Mouse (Mus musculus): ENCODE data around the gene Rac3.
"Not testable (repeated sequence)": the region's sequence is repeated elsewhere in the genome, so short reads cannot be mapped to it uniquely, and the experiment has no call there.

Gene Rac3

GRCm38 (mm10) chr11:120730331-120730870 lies 9.1 kb downstream of the Rac3 start:
- DNase-seq, result no peak

DNA sequence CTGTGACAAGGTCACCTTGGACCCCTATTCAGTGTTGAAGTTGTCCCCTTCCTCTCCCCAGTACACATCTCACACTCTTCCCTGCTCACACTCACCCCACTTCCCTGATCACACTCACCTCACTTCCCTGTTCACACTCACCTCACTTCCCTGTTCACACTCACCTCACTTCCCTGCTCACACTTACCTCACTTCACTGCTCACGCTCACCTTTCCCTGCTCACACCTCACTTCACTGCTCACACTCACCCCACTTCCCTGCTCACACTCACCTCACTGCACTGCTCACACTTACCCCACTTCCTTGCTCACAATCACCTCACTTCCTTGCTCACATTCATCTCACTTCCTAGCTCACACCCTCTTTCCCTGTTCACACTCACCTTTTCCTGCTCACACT lies 10.1 kb downstream of the Rac3 start:
- DNase-seq, result no peak

DNA sequence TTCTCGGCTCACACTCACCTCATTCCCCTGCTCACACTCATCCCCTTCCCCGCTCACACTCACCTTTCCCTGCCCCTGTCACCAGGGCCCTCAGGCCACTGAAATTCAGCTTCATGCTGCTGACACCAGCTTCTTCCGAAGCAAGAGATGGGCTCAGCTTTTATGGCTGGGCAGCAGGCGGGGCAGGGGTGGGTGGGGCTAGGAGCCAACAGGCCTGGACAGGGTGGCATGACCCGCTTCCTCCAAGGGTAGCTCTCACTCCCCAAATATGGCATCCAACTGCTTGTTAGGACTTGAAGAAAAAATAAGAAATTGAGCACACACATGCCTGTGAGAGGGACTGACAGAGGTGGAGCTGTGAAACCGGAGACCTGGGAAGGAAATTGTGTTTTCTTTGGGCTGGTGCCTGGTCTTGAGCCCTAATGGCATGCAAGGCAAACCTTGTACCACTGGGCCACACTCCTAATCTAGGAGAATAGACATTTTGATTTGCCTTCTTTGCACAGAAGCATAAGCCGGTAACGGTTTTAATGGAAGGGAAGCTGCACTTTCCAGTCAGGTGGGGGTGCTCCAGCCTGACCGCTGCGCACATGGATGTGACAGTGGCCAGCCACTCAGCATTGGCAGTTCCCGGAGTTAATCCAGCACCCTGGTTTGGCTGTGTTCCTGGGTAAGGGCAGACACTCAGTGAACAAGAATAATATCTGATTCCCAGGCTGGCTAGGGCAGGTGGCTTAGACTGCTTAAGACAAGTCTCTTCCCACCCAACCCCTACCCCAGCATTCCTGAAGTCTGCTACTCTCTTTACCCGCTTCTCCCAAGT lies 10.8 kb downstream of the Rac3 start, which contains the start of gene Cbr2:
Cbr2 (minus strand) TSS at position 257 of the 823 bp plus-strand sequence.
- DNase-seq, result peak in 1 of 2 experiments; percentile 1

GRCm38 (mm10) chr11:120733521-120733920 lies 12.3 kb downstream of the Rac3 start:
- DNase-seq, result no peak

DNA sequence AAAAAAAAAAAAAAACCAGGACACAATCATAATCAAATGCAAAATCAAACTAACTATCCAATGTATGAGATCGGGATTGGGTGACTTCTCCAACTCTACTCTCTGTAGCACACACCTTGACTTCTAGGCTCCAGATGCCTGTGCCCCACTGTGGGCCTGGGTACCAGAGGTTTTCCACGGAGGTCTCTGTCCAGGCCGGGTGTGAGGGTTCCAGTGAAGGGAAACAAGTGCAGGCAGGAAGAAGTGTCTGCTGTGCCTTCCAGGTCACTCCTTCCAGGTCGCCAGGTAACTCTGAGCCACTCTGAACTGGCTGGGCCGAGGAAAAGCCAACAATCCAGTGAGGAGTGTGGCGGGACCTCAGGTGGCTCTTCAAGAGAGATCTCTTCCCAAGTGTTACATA lies 15.2 kb downstream of the Rac3 start:
- DNase-seq, result no peak

DNA sequence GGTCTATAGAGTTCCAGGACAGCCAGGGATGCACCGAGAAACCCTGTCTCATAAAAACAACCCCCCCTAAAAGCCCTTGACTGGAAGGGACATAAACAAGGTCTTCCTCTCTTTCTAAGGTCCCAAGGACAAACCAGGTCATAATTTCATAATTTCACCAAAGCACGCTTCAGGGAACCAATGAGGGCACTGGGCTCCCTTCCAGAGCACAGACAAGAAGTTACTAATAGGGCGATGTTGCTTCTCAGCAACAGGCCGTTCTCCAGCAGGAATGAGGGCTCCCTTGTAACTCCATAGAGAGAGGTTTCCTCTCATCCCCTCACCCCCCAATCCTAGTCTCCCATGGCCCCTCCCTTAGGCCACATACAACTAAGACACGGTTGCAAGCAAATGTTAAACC lies 19.7 kb downstream of the Rac3 start:
- DNase-seq, result no peak

- DNase-seq, result no peak
Observed at GRCm38 (mm10) chr11:120744121-120744701, 22.9 kb downstream of the Rac3 start.

DNA sequence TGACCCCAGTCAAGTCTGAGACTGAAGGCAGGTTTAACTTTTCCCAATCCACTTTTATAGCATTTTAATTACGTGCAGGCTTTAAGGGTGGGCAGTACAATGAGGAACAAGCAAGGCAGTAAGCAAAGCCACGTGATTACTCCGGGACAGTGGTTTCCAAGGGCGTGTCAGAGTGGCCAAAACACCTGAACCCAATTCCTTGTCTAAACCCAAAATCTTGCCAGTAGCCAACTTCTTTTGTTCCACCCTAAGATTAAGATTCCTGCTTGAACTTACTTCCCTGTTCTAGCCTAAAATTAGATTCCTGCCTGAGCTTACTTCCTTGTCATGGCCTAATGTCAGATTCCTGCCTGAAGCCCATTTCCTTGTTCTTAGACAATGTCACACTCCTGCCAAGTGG lies 26.7 kb downstream of the Rac3 start:
- no peak for DNase-seq

DNA sequence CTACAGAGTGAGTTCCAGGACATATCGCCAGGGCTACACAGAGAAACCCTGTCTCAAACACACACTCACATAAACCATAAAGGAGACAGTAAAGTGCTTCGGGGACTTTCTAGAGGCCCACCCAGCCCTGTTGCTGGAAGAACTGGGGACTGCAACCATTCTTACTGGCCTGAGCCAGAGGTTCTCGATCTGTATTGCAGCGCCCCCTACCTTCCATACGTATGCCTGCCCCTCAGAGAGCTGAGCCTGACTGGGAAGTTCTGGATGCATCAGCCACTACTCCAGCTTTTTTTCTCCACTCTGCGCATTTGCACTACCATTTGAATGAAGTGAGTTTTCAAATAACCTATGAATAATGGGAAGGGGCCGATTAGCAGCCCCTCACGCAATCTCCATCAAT lies 28.2 kb downstream of the Rac3 start:
- DNase-seq, result peak in 1 of 2 experiments; percentile 50

- DNase-seq, result no peak
Observed at GRCm38 (mm10) chr11:120751606-120752005, 30.3 kb downstream of the Rac3 start.

GRCm38 (mm10) chr11:120760236-120760635 lies 39.0 kb downstream of the Rac3 start:
- no peak for DNase-seq

DNA sequence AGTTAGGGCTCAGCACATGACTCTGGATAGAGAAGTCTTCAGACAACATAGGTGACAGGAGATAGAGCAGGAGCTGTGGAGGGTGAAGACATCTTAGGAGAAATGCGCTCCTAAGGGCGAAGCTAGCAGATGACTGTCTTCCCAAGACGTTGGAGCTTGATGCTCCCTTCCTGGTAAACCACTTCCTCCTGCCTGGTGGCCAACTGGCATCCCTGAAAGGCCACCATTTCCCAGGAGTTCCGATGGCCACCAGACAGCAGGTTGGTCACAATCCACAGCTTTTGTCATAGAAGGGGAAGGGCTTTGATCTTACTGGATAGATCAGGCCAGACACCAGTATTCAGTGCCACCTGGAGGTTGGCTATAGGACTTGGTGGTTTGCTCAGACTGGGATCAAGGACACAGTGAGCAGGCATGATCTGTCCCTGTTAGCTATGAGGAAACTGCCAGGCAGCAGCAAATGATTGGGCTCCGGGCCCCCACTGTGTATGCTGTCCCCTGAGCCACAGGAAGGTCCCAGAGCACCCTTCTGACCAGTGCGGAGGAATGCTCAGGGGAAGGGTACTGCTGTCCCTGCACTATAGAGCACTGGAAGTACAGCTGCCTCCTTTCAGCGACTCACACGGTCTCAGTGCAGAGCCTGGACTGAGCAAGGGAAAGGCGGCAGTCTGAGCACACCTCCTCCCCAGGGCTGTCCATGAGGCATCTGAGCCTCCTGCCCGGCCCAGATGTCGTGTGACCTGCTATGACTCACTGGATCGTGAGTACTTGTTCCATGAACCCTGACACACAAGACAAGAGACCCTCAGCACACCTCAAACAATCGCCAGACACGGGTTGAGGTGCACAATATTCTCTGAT lies 40.8 kb downstream of the Rac3 start:
- no peak for DNase-seq

GRCm38 (mm10) chr11:120762672-120763041 lies 41.4 kb downstream of the Rac3 start, which contains the start of gene Hmga1b:
Hmga1b (plus strand) TSS chr11:120762794.
- DNase-seq, result not testable (repeated sequence)

DNA sequence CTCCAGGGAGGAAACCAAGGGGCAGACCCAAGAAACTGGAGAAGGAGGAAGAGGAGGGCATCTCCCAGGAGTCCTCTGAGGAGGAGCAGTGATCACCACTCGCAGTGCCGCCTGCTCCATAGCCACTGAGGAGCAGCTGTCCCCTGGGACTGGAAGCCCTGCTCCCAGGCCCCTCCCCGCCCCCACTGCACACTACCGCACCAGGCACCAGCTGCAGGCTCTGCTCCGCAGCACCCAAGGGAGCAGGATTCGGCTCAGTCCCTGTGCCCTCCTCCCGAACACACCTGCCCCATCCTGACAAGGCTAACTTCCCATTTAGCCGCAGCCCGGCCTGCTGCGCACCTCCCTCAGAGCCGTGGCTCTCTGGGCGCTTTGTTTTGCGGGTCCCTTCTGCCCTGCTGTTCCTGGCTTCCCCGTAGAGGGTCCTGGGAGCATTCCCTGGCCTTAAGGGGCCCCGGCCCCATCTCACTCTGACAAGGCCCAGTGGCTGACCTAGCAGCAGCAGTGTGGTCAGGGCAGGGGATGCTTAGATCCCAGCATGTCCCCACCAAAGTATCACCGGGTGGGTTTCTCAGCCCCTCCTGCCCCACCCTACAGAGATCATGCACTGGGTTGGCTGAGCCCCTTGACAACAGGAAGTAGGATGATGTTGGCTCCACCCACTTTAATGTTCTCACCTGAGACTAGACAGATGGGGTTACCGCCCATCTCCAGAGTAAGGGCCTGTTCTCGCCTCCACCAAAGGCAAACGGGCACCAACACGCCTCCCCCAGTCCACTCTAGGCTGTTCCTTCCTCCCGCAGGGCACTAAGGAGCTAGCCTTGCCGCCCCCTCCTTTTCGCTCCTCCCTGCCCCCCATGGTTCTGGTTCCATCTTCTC lies 42.1 kb downstream of the Rac3 start:
- DNase-seq, result not testable (repeated sequence)

- not testable (repeated sequence) for DNase-seq
Observed at GRCm38 (mm10) chr11:120767023-120767422, 45.8 kb downstream of the Rac3 start.

- DNase-seq, result no peak
Observed at GRCm38 (mm10) chr11:120768206-120768605, 46.9 kb downstream of the Rac3 start.

DNA sequence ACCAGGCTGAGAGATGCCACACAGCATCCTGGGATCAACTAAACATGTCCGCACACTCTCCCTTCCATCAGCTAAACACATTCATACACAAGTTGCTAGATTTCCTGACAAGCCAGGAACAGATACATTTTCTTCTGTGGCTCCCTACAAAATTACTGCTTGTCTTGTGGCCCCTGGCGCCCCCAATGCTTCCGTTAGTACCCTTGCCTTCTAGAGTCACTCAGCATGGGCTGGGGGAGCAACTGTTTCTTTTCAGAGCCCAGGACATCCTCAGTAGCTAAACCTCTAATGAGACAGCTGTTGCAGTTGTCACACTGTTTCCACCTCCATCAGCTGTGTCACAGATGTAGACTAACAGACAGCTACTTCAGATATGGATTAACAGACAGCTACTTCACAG lies 51.5 kb downstream of the Rac3 start:
- DNase-seq, result no peak
